Comparison of ENCODE assay signal across 9 mouse cellular contexts in the genomic region with DNA sequence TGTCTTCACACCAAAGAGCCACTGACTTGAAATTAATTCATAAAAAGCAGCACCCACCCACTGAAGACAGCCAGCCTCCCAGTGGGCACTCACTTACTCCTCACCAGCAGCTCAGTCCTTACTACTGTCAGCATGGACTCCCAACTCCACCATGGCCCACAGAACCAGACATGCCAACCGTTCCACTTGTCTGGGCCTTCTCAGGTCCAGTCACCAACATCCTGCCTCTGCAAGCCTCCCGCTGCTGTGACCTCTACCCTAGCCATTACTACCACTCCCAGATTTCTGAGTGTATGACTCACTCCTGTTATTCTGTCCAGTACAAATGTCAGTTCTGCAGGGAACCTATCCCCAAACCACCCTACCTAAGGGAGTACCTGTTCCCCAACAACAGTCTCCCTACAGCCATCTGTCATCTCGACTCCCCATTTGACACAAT. TPM values are rescaled to one million over a fixed set of nuclear protein-coding genes. Genes with fewer than 3 reads are reported as not detected.
DNase-seq lines count a peak whose midpoint lies in the region; ATAC-seq and TF ChIP-seq lines count a peak whose summit lies in the region.
"Had no signal": no experiment of that assay in that cellular context is flagged by ENCODE, and none has a peak within 500 bp of the region (broad histone marks: within the 10 kb centered on the region; RNA-seq: fewer than 3 reads in every experiment).

No protein-coding gene starts in this region.

- no peak for ATAC-seq in limb, embryonic 15.5 days (ENCODE audit: insufficient number of reproducible peaks, low FRiP score, low TSS enrichment, low read depth)
- ATAC-seq in Patski = peak; percentile 49
- ATAC-seq in CD4-positive, CD25-positive, alpha-beta regulatory T cell, adult 4 months = no peak

- H3K4me2 ChIP-seq in limb, embryonic 15.5 days = no peak overlapping the region

- no peak overlapping the region for H3K4me3 ChIP-seq in limb, embryonic 15.5 days
- H3K4me3 ChIP-seq in limb, embryonic 10.5 days = no peak overlapping the region

- no peaks in the 10 kb centered on the region for H3K27me3 ChIP-seq in limb, embryonic 15.5 days
- H3K27me3 ChIP-seq in limb, embryonic 10.5 days (ENCODE audit: low read depth, poor library complexity, severe bottlenecking) = no peaks in the 10 kb centered on the region
- no peaks in the 10 kb centered on the region for H3K27me3 ChIP-seq in Patski

- peak overlapping the region; percentile 12; the same call in 1 of the 2 replicates for H3K27ac ChIP-seq in limb, embryonic 15.5 days
- no peak overlapping the region for H3K27ac ChIP-seq in limb, embryonic 10.5 days

- in situ Hi-C loops in Patski (cut with MboI; ENCODE audit: low pct_unique_long_range_greater_than_20kb) = no loop called here

- no peak for TF ChIP-seq CTCF in Patski (IDR thresholded peaks at IDR 0.05)

- H3K9ac ChIP-seq in limb, embryonic 15.5 days = no peak overlapping the region

- no peaks in the 10 kb centered on the region for H3K9me3 ChIP-seq in limb, embryonic 15.5 days
- no peaks in the 10 kb centered on the region for H3K9me3 ChIP-seq in limb, embryonic 10.5 days (replicated peaks)

- WGBS in limb, embryonic 15.5 days = 68% methylated on average over 3 of the region's 3 CpGs
- WGBS in limb, embryonic 10.5 days = 90% methylated on average over 3 of the region's 3 CpGs
- 21% methylated on average over 3 of the region's 3 CpGs for WGBS in large intestine, adult 2 months

- CTCF ChIA-PET in Patski (lab: Charles Lee) = interaction anchor here (1.0 to 1.5 kb wide), 4 partner anchors 10 to 21 kb away, joined by 3 to 6 read pairs (median 4); no protein-coding TSS in a partner anchor

- H3K36me3 ChIP-seq in limb, embryonic 15.5 days = peaks cover 10% of the 10 kb centered on the region
- peaks cover 27% of the 10 kb centered on the region for H3K36me3 ChIP-seq in limb, embryonic 10.5 days

- POLR2A ChIA-PET in Patski (lab: Charles Lee) = no interaction called here

- H3K4me1 ChIP-seq in limb, embryonic 15.5 days = peaks cover 20% of the 10 kb centered on the region
- H3K4me1 ChIP-seq in limb, embryonic 10.5 days = no peaks in the 10 kb centered on the region

- DNase-seq in cerebellum, adult 9-10 months = peak; percentile 54
- no peak for DNase-seq in cerebellum, adult 8-10 months
- no peak for DNase-seq in limb, embryonic 10.5 days (ENCODE audit: low spot score)
- no peak for DNase-seq in Patski (ENCODE audit: low read depth, low spot score)
- peak; percentile 48 for DNase-seq in large intestine, adult 2 months (ENCODE audit: low read depth, low spot score)
- no peak for DNase-seq in gastrocnemius, adult 8-10 months (ENCODE audit: low spot score in 2 of 2)
- DNase-seq: gastrocnemius, postnatal 14 days had no signal

RNA-seq across cellular contexts. Expression of gene Rheb, which starts 21.0 kb away (rescaled TPM):
- 216 and 228 TPM in 2 replicates for polyA plus RNA-seq in limb, embryonic 15.5 days (2015; fragmentation: Nextera tagmentation; extraction: Ambion mirVana)
- 179 and 186 TPM in 2 replicates for polyA plus RNA-seq in limb, embryonic 10.5 days (2016; fragmentation: Nextera tagmentation; extraction: Ambion mirVana)
- 168 TPM for polyA plus RNA-seq in Patski (2021)
- polyA plus RNA-seq in large intestine, adult 2 months (2012; rRNA removed) = 15.0 and 15.3 TPM in 2 replicates
- polyA plus RNA-seq in CD4-positive, CD25-positive, alpha-beta regulatory T cell, adult 4 months (2017; shearing (Covaris generic)) = 10 to 100 TPM; 72.8 to 96.1 TPM
- total RNA-seq in gastrocnemius, adult 8-10 months (2022) = 10 to 100 TPM; 66.8 to 69.7 (median 67.7) TPM

Comparison
In these comparisons a context has a peak if more than half of its experiments do, and no peak if none do; other contexts are left out.
1. DNase-seq: peak in cerebellum, adult 9-10 months (single experiment) and large intestine, adult 2 months (single experiment); none in cerebellum, adult 8-10 months (single experiment), limb, embryonic 10.5 days (single experiment), Patski (single experiment) and gastrocnemius, adult 8-10 months (0 of 2).